Mouse (Mus musculus) cerebellum, adult 2 months (tissue): ENCODE measurements at regions not wholly inside any gene's neighbourhood (a gene's known extent, or its start where the extent isn't known, plus 50 kb on each side); places are given as distances from the start of the nearest gene placed in this dataset.

Experiments used
- CTCF ChIP-seq: fragments of 200-500 bp; IDR thresholded peaks from 2 replicates; pipeline ENCODE4 v1.5.1; 2011; ENCODE audit warnings: low read depth, mild to moderate bottlenecking, control low read depth, low read length, moderate library complexity, borderline replicate concordance; ENCODE audit not compliant: insufficient read depth
- POLR2A ChIP-seq: fragments of 200-500 bp; IDR thresholded peaks from 2 replicates; pipeline ENCODE4 v1.6.1; 2011; ENCODE audit warnings: low read length, control low read depth, borderline replicate concordance; ENCODE audit not compliant: insufficient read depth

DNA sequence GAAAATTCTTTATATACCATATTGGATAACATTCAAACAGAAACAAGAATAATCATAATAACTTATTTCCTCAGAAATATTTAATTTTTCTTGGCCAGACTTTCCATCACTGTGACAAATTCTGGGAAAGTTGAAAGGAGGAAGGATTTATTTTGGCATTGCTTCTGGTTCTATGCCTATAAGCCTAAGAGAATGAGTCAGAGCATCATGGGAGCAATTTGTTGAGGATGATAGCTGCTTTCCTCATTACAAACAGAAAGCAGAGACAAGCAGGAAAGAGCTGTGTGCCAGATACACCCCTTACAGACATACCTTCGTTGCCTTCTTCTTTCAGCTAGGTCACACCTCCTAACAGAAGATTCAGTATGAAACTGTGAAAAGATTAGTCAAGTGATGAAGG lies 115.3 kb downstream of the Rgs21 start:
- no peak for TF ChIP-seq CTCF
- no peak for TF ChIP-seq POLR2A
